Mouse (Mus musculus) heart, embryonic 11.5 days (tissue): ENCODE results near the gene Lrrc32. TPM values are rescaled to one million over a fixed set of nuclear protein-coding genes. Genes with fewer than 3 reads are reported as not detected.
A peak's percentile ranks its signal among the peaks of the same experiment; 100 is the strongest.

Source experiments
- ATAC-seq: fragments of 200-750 bp; cut with Nextera tagmentation; replicated peaks from 2 replicates; pipeline ENCODE4 v1.8.0; 2017; ENCODE audit warnings: moderate library complexity; ENCODE audit not compliant: insufficient number of reproducible peaks, low FRiP score, low TSS enrichment
- H3K27ac ChIP-seq: fragments of 300-500 bp; sonication (generic); 2 replicates; pipeline ENCODE4 v1.5.1; 2014; ENCODE audit warnings: mild to moderate bottlenecking, low read depth, low read length
- H3K27me3 ChIP-seq: fragments of 300-500 bp; sonication (generic); 2 replicates; pipeline ENCODE4 v1.6.1; 2014; ENCODE audit warnings: mild to moderate bottlenecking, low read length, mixed read lengths; ENCODE audit not compliant: control insufficient read depth, insufficient read depth
- H3K36me3 ChIP-seq: fragments of 300-500 bp; sonication (generic); 2 replicates; pipeline ENCODE4 v1.6.1; 2014; ENCODE audit warnings: mild to moderate bottlenecking, low read length, moderate library complexity, mixed read lengths; ENCODE audit not compliant: control insufficient read depth, insufficient read depth
- H3K4me1 ChIP-seq: fragments of 300-500 bp; sonication (generic); 2 replicates; pipeline ENCODE4 v1.6.1; 2014; ENCODE audit warnings: low read length; ENCODE audit not compliant: control insufficient read depth, insufficient read depth
- H3K4me2 ChIP-seq: fragments of 300-500 bp; sonication (generic); 2 replicates; pipeline ENCODE4 v1.6.1; 2014; ENCODE audit warnings: mild to moderate bottlenecking, moderate library complexity
- H3K4me3 ChIP-seq: fragments of 300-500 bp; sonication (generic); 2 replicates; pipeline ENCODE4 v1.5.1; 2014; ENCODE audit warnings: low read depth, low read length
- H3K9ac ChIP-seq: fragments of 300-500 bp; sonication (generic); 2 replicates; pipeline ENCODE4 v1.6.1; 2014; ENCODE audit warnings: mild to moderate bottlenecking, low read depth, low read length, moderate library complexity
- H3K9me3 ChIP-seq: fragments of 300-500 bp; sonication (generic); replicated peaks from 2 replicates; pipeline ENCODE4 v1.6.1; 2016; ENCODE audit warnings: low read length; ENCODE audit not compliant: control insufficient read depth
- whole genome bisulfite sequencing: fragments of 180-500 bp; shearing (Covaris S2); extraction: QIAGEN DNeasy Blood & Tissue Kit; methylation state at CpG from one replicate; pipeline ENCODE4 v1.1.7; 2014; ENCODE audit not compliant: insufficient replicate concordance; 5-methylcytosine and 5-hydroxymethylcytosine counted together
- polyA plus RNA-seq: library from polyadenylated mRNA; unstranded; fragments of >200 nt; fragmentation: Nextera tagmentation; extraction: Ambion mirVana; gene quantifications from 2 replicates; pipeline ENCODE4 v1.2.1, GENCODE M21; 2014

Lrrc32 gene
- polyA plus RNA-seq, 1 experiment from 2014 or later = 3.9 TPM

GRCm38 (mm10) chr7:98490911-98491310 lies 1.8 kb downstream of the Lrrc32 start:
- no peak overlapping the region for H3K9ac ChIP-seq
- H3K4me2 ChIP-seq = peak overlapping the region; percentile 67
- peaks cover 4% of the 10 kb centered on the region; the same call in 1 of the 2 replicates for H3K27me3 ChIP-seq
- peaks cover 28% of the 10 kb centered on the region for H3K4me1 ChIP-seq
- H3K27ac ChIP-seq = no peak overlapping the region
- H3K9me3 ChIP-seq = no peaks in the 10 kb centered on the region
- H3K4me3 ChIP-seq = peak overlapping the region; percentile 55; the same call in 1 of the 2 replicates
- 92% methylated on average over 6 of the region's 6 CpGs for WGBS
- ATAC-seq = no peak
- H3K36me3 ChIP-seq = no peaks in the 10 kb centered on the region

- no peaks in the 10 kb centered on the region for H3K36me3 ChIP-seq
- H3K4me1 ChIP-seq = peaks cover 25% of the 10 kb centered on the region
- no peak for ATAC-seq
- H3K9ac ChIP-seq = no peak overlapping the region
- no peak overlapping the region for H3K27ac ChIP-seq
- peaks cover 4% of the 10 kb centered on the region; the same call in 1 of the 2 replicates for H3K27me3 ChIP-seq
- H3K4me3 ChIP-seq = no peak overlapping the region
- peak overlapping the region; percentile 67 for H3K4me2 ChIP-seq
- WGBS = 70% methylated on average over 9 of the region's 9 CpGs
- H3K9me3 ChIP-seq = no peaks in the 10 kb centered on the region
Measured at GRCm38 (mm10) chr7:98491451-98492200, 2.5 kb downstream of the Lrrc32 start.

DNA sequence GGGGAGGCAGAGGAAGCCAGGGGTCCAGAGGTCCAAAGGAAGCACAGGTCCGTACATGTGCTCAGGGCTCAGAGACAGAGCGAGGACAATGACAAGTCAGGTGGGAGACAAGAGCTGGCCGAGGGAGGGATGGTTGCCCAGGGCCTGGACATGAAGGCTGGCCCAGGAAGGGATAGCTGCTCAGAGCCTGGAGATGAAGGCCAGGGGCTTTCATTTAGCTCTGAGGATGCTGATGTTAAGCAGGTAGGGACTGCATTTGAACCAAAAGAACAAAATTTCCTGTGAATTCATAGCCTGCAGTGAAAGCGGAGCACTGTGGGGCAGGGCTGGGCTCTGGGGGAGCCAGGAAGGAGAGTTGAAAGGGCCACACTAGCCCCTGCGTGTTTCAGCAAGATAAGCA lies 3.2 kb downstream of the Lrrc32 start:
- Histone ChIP-seq H3K27ac (no peak overlapping the region), H3K9me3 (no peaks in the 10 kb centered on the region), H3K4me3 (no peak overlapping the region), H3K36me3 (no peaks in the 10 kb centered on the region), H3K4me1 (peaks cover 23% of the 10 kb centered on the region), H3K4me2 (0 out of 2 replicates have a peak overlapping the region, but pooled peaks have one; percentile 14), H3K9ac (no peak overlapping the region), H3K27me3 (peaks cover 4% of the 10 kb centered on the region; the same call in 1 of the 2 replicates)
- ATAC-seq = no peak
- 65% methylated on average over 5 of the region's 5 CpGs for WGBS

DNA sequence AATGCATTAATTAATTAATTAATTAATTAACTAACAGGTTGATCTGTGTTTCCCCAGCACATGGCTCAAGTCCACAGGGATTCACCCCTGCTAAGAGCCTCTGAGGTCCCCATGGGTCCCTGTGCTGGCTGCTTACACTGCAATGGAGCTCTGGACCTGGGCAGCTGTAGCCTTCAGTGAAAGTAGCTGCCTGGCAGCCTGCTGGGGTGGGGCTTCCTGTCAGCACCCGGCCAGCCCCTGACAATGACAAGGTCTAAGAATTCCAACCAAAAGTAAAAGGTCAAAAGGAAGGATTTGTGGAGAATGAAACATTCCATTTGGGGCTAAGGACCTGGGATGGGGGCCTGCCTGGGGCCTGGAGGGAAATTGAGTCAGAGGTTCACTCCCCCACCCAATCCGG lies 4.2 kb downstream of the Lrrc32 start:
- no peaks in the 10 kb centered on the region for H3K36me3 ChIP-seq
- H3K9me3 ChIP-seq = no peaks in the 10 kb centered on the region
- H3K4me2 ChIP-seq = no peak overlapping the region
- no peak overlapping the region for H3K9ac ChIP-seq
- no peak overlapping the region for H3K4me3 ChIP-seq
- H3K4me1 ChIP-seq = peaks cover 23% of the 10 kb centered on the region
- H3K27me3 ChIP-seq = peaks cover 4% of the 10 kb centered on the region; the same call in 1 of the 2 replicates
- 50% methylated on average over 2 of the region's 2 CpGs for WGBS
- no peak overlapping the region for H3K27ac ChIP-seq
- no peak for ATAC-seq

GRCm38 (mm10) chr7:98493901-98494480 lies 4.9 kb downstream of the Lrrc32 start:
- no peak overlapping the region for H3K27ac ChIP-seq
- peaks cover 2% of the 10 kb centered on the region; the same call in 1 of the 2 replicates for H3K27me3 ChIP-seq
- no peaks in the 10 kb centered on the region for H3K9me3 ChIP-seq
- no peak for ATAC-seq
- H3K36me3 ChIP-seq = no peaks in the 10 kb centered on the region
- no peak overlapping the region for H3K9ac ChIP-seq
- H3K4me1 ChIP-seq = peaks cover 23% of the 10 kb centered on the region
- 53% methylated on average over 18 of the region's 18 CpGs for WGBS
- H3K4me3 ChIP-seq = no peak overlapping the region
- H3K4me2 ChIP-seq = no peak overlapping the region

GRCm38 (mm10) chr7:98495591-98495990 lies 6.5 kb downstream of the Lrrc32 start:
- WGBS = 96% methylated on average over 1 of the region's 1 CpGs
- H3K4me1 ChIP-seq = peaks cover 30% of the 10 kb centered on the region

DNA sequence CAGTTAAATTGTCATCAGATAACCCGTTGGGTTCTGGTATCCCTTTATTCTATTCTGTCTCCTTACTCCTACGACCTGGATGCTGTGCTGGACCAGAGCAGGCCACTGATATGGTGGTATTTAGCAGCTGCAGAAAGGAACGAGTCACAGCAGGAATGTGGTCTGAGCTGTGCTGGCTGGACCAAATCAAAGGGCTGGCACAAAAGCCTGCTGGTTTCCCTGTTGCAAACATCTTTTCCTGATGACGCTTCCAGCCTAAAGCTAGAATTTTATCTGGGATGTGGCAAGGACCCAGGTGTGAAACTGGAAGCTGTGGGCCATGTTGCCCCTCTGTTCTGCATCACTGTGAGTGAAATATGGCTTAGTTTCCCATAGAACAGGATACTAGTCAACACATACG lies 8.4 kb downstream of the Lrrc32 start:
- no peak for ATAC-seq
- 45% methylated on average over 5 of the region's 5 CpGs for WGBS

More at GRCm38 (mm10) chr7:98495591-98495990, 6.5 kb downstream of the Lrrc32 start:
- H3K4me3 ChIP-seq = no peak overlapping the region
- no peak overlapping the region for H3K9ac ChIP-seq
- no peak overlapping the region for H3K27ac ChIP-seq
- no peak for ATAC-seq
- H3K36me3 ChIP-seq = no peaks in the 10 kb centered on the region; the same call in 1 of the 2 replicates
- H3K4me2 ChIP-seq = no peak overlapping the region
- no peaks in the 10 kb centered on the region for H3K9me3 ChIP-seq
- no peaks in the 10 kb centered on the region for H3K27me3 ChIP-seq

GRCm38 (mm10) chr7:98498101-98498500 lies 9.0 kb downstream of the Lrrc32 start:
- 91% methylated on average over 12 of the region's 12 CpGs for WGBS

More for the DNA sequence above, 8.4 kb downstream of the Lrrc32 start:
- Histone ChIP-seq H3K9ac (no peak overlapping the region), H3K9me3 (no peaks in the 10 kb centered on the region), H3K4me2 (no peak overlapping the region), H3K27ac (no peak overlapping the region), H3K4me3 (no peak overlapping the region), H3K4me1 (peaks cover 27% of the 10 kb centered on the region), H3K27me3 (no peaks in the 10 kb centered on the region), H3K36me3 (no peaks in the 10 kb centered on the region; the same call in 1 of the 2 replicates)

More at GRCm38 (mm10) chr7:98498101-98498500, 9.0 kb downstream of the Lrrc32 start:
- ATAC-seq = no peak
- Histone ChIP-seq H3K9me3 (no peaks in the 10 kb centered on the region), H3K4me1 (peaks cover 26% of the 10 kb centered on the region), H3K4me3 (no peak overlapping the region), H3K9ac (no peak overlapping the region), H3K27ac (no peak overlapping the region), H3K4me2 (no peak overlapping the region), H3K27me3 (no peaks in the 10 kb centered on the region), H3K36me3 (no peaks in the 10 kb centered on the region; the same call in 1 of the 2 replicates)
